Mouse (Mus musculus): ENCODE measurements at regions not wholly inside any gene's neighbourhood (a gene's known extent, or its start where the extent isn't known, plus 50 kb on each side); places are given as distances from the start of the nearest gene placed in this dataset.
A peak's percentile ranks its signal among the peaks of the same experiment; 100 is the strongest.

DNA sequence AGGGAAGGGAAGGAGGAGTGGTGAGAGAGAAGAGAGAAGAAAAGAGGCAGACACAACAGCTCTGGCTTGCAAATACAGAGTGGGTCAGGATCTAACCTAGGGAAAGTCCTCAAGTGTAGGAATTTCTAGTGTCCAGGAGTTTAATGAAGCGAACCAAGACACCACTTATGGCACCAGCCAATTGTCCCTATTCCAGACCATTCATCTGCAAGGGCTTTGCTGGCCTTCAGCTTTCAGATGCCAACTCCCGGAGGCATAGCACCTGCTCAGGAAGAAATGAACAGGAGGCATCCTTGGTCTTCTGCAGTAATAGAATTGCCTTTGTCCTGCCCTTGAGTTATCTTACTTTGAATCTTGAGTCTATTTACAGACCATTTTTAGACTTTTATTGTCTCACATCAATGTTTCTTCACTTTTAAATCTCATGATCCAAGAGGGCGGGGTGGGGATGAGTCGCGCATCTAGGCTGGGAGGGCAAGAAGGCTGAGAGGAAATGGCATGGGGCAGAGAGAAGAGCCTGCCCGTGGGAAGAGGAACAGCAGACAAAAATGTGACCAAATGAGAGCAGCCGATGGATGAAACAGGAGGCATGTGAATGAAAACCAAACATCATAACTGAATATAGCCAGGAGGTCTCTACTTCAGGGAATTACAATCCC lies 190.1 kb upstream of the Hmga2 start:
- no peak for DNase-seq (ENCODE audit: low spot score)

DNA sequence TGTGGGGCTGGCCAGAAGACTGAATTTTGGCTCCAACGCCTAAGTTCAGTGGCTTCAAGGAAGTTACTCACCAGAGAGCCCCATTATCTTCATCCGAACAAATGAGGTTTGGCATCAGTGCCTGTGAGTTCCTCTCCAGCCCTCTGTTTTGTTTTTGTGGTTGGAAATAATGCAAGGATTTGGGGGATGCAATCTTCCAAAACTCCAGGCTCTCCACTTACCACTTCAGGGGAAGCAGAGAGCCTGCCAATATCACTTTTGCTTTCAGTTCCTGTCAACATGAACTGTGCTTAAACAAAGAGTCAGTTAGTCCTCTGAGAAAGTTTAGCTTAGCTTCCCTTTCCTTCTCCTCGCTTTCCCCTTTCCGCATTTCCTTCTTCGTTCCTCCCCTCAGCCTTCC lies 189.4 kb upstream of the Hmga2 start:
- peak; percentile 8 for DNase-seq (ENCODE audit: low spot score)

DNA sequence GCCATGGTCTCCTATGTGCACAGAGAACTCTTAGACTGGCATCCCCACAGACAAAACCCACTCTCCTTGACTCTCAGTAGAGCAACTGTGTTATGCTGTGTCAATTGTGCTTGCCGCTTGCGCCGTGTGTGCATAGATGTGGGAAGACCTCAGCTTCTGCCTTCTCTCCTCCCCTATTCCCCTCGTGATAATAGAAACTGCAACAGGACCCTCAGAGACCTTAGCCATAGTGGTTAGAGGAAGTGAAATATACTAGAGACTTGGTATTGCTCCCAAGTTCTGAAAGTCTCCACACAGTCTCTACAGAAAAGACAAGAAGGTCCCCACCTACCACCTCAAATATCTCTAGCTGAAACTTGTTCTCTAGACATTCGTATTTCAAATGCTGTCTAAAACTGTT lies 188.2 kb upstream of the Hmga2 start:
- no peak for DNase-seq (ENCODE audit: low spot score)

DNA sequence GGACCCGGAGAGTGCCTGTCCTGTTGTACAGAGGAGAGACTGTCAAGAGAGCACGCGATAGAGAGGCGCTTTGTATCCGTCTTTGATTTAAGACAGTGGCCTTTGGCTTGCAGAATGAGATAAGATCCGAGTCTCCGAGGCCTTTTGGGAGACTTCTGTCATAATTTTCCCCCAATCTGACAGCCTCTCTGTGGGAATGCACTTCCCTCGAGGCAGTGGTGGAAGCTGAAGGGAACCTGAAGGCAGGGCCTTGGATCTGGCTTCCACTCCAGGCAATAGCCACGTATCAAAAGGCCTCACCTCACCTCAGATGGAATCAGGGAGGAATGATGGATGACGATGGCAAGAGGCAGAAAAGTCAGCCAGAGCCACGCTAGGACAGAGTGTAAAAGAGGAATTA lies 187.1 kb upstream of the Hmga2 start:
- no peak for DNase-seq (ENCODE audit: low spot score)

DNA sequence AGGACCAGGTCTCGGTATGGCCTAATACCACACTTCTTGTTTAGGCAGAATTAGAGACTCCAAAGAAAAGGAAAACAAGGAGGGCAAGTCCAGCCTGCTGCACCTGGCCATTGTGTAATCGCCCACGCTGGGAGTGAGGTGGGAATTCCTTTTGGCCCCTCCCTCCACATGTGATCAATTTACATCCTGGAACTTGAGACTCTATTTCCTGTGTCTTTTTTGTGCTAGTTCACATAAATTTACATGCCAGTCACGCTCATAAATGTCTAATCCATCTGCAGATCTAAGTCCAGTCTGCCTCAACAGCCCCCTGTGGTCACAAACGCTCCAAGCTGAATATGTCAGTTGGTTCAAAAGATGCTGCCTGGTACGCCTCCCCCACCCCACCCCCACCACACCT lies 184.2 kb upstream of the Hmga2 start:
- no peak for DNase-seq (ENCODE audit: low spot score)

DNA sequence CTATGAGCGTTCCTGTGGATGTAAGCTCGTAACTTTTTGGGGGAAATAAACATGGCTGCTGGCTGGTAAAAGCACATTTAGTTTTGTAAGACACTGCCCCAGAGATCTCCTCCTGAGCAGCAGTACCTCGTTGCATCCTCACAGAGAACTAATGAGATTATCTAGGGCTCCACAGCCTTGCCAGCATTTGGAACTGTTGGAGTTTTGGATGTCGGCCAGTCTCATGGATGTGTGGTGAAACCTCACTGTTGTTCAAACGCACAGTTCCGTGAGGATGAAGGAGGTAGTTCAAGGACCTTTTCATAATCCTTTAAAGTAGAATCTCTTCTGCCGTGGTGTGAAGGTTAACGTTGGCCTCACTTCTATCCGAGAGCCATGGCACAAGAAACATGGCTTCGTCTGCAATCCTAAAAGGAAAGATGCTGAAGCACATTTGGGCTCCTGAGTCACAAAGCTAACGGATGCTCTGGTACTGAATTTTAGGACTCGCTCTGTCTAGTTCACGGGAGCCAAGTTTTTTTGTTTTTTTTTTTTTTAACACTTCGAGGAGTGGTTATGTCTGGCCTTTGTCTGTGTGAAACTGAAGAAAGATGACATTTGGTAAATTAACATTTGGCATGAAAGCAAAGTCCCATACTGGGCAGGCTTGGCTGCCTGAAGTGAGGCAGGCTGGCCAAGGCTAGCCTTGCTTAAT lies 179.1 kb upstream of the Hmga2 start:
- DNase-seq (ENCODE audit: low spot score): no peak

DNA sequence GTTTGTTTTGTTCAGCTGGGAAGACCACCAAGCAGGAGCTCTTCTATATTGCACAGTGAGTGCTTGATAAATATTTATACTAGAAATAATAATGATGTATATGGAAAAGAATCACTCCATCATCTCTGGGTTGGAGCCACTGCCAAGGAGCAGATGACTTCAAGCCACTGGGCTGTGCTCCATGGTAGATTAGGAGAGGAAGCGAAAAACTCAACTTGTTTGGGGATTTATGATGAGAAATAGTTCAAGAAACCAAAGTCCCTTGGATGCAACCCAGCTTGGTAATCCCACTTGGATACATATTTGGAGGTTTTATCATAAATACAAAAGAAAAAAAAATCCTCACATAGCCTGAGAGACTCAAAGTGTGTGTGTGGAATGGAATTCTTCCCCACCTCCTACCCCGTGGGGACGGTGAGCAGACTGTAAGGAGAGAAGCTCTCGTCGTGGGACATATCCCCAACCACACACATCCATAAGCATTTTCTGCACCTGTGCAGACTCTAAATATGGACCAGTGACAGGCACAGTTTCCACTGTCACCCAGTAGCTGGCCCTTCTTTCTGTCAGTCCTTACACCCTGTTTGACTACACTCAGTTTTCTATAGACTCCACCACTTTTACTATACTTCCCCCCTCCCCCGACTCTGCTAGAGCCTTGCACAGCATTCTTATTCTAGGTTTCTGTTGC lies 176.4 kb upstream of the Hmga2 start:
- no peak for DNase-seq (ENCODE audit: low spot score)

DNA sequence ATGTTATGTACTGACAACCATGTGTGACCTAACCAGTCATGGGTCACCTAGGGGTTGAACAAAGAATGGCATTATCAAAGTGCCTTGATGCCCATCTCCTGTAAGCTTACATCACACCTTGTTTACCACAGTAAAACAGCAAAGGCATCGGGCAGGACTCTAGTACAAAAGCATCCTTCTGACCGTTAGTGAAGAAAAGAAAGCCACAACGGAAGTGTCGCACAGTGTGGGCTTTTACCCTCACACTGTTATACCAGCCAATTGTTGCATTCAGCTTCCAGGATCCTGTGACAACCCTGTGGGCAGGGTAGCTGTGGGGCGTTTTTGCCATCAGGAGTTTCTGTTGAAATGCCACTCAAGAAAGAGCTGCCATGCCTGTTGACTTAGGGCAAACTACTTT lies 175.6 kb upstream of the Hmga2 start:
- DNase-seq (ENCODE audit: low spot score): no peak

DNA sequence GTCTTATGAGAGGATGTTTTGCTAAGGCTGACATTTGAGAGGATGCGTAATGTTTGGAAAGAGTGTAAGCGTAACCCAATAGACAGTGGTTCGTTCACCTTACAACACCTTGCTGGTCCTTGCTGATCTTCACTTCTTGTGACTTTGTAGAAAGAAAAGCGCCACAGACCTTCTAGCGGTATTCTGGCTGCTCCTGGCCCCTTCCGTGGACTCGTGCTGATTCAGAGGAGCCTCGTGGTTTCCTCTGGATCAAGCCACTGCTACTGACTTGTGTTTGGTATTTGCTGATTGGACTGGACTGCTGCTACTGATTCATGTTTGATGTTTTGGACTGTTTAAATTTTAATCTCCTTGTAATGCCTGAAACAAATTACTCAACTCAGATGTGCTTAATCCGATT lies 174.1 kb upstream of the Hmga2 start:
- no peak for DNase-seq (ENCODE audit: low spot score)

DNA sequence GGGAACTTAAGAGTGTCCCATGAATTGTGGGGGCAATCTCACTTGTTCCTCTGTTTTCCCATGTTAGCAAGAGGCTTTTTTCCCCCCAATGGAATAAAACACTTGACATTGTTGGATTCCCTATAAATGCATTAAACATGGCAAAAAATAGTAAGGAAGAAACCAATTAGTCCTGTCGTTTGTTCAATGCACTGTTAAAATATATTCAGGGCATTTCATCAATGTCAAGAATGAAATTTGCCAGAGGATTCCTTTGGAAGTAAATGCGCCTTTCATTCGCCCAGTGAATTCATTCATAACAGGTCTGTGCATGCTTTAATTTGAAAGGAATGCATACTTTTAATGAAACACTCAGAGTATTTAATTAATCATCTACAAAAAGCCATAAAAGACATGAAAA lies 172.5 kb upstream of the Hmga2 start:
- no peak for DNase-seq (ENCODE audit: low spot score)

DNA sequence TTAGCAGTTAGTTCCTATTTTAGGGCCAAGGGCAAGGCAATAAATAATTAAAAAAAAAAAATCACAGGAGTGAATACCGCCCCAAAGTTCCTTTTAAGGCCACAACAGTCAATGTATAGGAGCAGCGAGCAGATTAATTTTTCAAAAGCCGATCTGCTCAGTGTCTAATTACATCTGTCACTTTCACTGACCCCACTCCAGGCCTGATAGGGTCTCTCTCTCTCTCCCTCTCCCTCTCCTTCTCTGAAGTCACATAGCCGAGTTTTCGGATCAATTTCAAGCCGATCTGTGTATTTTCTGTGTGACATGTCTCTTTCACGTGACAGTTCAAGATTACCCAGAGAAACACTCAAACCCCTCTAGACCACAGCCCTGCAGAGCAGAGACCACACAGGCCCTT lies 171.8 kb upstream of the Hmga2 start:
- DNase-seq (ENCODE audit: low spot score): no peak

DNA sequence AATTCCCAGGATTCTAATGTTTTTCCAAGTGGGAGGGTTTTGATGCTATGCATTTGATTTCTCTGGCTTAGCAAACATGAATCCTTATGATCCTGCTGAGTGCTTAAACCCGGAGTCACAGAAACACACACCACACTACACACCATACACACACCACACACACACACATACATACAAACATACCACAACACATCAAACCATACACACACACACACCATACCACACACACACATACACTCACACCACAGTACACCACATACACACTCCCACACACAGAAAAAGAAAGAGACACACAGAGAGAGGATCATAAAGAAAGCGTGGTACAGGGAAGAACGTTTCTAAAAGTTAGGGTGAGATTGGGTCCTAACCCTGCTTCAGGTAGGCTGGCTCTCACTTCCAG lies 171.1 kb upstream of the Hmga2 start:
- DNase-seq (ENCODE audit: low spot score): no peak

DNA sequence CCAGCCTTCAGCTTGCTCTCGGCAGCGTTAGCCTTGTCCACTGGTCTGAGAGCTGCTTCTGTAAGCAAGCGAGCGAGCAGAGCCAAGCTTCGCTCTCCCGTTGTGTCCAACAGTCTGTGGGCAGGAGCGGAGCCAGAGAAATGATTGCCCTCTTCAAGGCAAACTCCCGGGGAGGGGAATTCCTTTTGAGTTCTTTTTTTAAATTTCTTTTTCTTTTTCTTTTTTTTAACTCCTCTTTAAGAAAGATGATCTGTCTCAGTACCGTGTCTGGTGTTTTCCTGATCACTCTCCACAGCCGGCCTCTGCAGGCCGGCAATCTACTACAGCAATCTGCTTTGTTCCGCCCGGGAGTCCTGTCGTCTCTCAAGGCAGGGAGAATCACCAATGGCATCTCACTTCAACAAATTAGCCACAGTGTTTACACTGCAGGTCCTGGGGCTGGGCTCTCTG lies 170.6 kb upstream of the Hmga2 start:
- no peak for DNase-seq (ENCODE audit: low spot score)

DNA sequence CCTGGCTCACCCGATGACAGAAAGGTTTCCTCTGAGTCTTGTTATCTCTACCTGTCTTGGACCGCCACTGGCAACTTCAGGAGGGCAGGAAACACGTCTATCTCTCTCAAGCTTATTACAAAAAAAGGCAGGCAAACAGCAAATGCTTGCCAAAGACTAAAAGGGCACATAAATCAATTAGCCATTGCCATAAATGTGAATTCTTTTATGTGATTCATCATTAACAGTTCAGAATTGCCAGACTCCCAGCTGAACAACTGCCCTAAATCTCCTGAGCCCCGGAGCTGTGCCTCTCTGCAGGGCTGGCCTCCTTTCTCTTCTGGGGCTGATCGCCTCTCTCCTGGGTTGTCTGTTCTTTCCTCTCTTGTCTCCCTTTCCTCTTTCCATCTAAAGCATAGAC lies 164.6 kb upstream of the Hmga2 start:
- no peak for DNase-seq (ENCODE audit: low spot score)

DNA sequence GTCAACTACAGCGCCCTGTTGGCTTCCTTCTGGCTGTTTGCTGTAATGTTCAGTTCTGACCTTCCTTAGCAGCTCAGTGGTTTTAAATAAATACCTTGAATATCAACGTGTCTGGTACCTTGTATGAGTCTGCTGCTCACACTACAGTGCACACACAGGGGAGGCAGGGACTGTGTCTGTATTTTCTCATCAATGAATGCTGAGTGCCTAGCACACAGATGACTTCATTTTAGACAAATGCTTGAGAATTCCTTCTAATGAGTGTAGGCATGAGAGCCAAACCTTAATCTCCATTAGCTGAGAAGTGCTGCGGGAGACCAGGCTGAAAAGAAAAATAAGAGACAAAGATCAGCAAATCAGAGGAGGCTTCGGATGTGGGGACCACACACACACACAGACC lies 162.0 kb upstream of the Hmga2 start:
- DNase-seq (ENCODE audit: low spot score): no peak

DNA sequence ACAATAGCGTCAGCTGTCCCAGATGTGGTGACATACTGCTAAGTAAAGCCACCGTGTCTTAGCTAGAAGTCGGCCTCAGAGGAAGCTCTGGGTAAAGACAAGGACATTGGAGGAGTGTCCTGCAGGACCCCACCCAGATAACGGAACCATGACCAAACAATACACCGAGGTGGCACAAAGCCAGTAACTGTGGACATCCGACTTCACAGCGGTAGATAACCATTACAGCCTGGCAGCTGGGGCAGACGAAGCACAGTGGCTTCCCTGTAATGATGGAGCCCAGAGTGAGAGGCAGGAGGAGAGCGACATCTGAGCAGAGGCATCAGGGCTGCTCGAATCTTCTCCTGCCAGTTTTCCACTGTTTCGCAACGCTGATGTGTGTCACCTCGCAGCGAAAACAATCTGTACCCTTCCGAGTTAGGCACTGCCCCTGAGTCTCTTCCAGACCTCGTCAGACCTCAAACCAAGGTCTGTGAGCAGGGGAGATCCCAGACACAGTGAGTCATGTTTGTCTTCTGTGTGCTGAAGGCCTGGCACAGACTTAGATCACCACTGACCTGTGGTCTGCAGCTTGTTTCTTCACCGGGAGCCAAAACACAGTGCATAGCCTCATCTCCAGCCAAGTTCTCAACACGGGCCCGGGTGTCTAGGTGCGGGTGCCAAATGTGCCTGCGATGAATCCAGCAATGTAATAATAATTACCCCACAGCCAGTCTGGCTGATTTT lies 159.7 kb upstream of the Hmga2 start:
- DNase-seq (ENCODE audit: low spot score): peak; percentile 64

DNA sequence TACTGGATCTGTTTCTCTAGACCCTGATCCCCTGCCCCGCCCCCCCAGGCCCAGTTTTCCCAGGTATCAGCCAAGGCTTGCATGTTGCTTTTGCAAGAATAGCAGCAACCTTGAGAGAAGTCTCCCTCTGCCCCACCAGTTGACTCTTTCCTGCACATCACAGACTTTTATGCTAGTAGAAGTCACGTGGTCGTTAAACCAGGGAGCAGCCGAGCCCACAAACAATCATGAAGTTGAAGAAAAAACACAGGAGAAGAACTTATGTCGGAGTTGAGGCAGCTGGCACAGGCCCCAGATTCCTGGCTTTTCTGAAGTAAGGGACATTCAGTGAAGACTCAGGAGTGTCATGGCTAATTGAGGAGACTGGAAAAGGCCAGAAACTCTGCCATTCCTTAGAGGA lies 158.9 kb upstream of the Hmga2 start:
- DNase-seq (ENCODE audit: low spot score): no peak

DNA sequence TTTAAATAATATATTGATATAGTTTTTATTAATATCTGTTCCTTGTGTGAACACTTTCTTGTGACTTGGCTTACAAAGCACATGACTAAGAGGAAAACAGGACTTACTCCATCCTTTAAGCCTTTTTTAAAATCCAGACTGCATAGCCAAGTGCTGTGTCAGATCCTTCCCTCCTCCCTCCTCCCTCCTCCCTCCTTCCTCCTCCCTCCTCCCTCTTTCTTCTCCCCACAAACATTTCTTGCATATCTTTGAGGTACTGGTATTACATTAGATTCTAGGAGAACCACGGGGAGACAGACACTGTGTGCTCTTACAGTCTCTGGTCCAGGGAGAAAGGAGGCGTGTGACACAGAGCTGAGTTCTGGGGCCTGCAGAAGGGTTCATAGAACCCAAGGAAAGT lies 155.8 kb upstream of the Hmga2 start:
- DNase-seq (ENCODE audit: low spot score): no peak

DNA sequence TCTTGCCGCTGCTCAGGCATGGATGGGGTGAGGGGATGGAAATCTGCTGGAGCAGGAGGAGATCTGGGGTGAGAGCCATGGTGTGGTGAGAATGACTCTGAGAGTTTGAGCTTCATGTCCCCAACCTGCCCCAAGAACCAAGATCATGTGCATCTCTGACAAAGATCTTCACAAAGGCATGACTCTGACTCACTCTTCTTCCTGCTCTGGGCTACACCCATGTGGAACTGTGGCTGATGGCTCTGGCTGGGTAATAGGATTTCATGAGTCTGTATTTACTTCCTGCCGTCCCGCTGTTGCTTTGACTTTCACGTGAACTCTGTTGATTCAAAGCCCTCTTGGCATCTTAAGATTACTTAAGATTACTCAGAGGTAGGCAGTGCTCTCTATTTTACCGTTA lies 151.8 kb upstream of the Hmga2 start:
- DNase-seq (ENCODE audit: low spot score): no peak

DNA sequence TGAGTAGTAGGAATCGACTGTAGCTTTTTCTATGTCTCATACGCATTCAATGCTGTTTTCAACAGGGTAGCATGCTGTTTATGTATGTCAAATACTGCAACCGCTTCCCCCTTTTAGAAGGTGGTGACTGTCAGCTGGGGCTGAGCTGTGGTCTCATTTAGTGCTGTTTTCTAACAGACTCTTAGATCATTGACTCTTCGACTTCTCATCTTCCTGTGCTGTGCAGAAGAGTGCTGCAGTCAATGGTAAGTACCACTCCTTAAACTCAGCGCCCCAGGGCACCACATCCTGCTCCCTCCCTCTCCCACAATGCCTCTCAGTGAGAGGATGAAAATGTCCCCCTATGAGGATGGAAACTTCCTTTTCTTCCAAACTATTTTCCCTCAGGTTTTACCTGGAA lies 149.2 kb upstream of the Hmga2 start:
- peak; percentile 17 for DNase-seq (ENCODE audit: low spot score)

DNA sequence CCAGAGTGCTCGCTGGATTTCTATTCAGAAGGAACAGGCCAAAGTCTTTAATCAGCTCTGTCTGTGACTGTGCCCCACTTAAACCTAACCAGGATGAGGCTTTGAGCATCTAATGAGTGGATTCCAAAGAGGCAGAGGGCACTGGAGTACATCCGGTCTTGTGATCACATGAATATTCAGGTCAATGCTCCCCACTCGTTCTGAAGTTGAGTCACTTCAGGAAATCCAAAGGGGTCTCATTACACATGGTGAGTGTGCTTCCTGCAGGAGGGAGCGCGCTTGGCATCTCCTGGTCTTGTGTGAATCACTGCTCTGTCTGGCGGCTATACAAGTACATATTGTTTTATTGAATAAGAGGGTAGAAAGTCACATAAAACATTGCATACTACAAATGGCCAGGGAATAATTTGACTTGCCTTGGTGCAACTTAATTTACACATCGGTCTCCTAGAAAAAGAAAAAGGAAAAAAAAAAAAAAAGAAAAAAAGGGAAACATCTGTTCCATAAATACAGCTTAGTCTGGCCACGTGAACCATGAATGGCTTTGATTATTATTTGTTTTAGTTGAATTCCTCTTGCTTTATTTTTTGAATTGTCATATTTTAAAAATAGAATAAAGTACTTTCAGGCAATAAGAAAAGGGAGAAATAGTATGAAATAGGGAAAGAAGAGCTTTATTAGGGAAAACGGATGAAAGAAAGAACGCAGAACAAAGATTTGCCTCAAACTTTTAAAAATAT lies 148.1 kb upstream of the Hmga2 start:
- no peak for DNase-seq (ENCODE audit: low spot score)

DNA sequence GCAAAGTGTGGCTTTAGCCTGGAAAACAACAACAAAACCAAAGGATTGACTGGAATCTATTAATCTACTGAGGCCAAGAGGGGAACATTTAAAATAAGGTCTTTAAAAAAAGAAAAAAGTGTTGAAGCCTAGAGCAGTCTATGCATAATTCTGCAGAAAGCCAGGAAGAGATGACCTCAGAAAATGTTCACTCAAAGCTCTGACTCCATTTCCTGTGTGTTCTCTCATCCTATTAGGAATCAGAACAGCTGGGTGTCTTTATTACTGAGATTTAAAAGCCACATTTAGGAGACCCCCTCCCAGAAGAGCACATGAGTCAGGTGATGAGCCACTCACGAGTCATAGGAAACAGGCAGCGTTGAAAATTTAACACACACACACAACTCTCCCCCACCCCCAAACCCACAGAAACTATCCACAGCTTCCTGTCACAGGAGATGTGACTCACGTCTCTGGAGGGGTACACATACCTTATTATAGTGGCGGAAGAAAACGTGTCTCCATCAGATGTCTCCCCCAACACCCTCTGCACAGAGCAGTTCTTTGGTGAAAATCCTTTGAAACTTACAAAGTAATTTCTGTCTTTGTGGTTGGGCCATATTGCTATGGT lies 140.2 kb upstream of the Hmga2 start:
- DNase-seq (ENCODE audit: low spot score): peak; percentile 10
